Mouse (Mus musculus): Measurements from ENCODE around the gene Siglece. TPM values are rescaled to one million over a fixed set of nuclear protein-coding genes. Genes with fewer than 3 reads are reported as not detected.

Gene Siglece
- 0.54 and 0.59 TPM in 2 replicates for polyA plus RNA-seq (2021; fragmentation: Nextera tagmentation)
- long read RNA-seq, experiment 1, partial matches to known transcripts = 0 of 3 reads
- long read RNA-seq, experiment 1, other reads (novel, unspliced or antisense) = 2 of 3 reads
- long read RNA-seq, experiment 2 = 0 reads

GRCm38 (mm10) chr7:43660002-43660401 is at the start of gene Siglece:
Gene Siglece, minus strand, starts transcription at chr7:43660161.

GRCm38 (mm10) chr7:43690118-43690517 is 30.2 kb upstream of the Siglece start, which contains the start of gene Klk14:
Gene Klk14, plus strand, starts transcription at chr7:43690418.

DNA sequence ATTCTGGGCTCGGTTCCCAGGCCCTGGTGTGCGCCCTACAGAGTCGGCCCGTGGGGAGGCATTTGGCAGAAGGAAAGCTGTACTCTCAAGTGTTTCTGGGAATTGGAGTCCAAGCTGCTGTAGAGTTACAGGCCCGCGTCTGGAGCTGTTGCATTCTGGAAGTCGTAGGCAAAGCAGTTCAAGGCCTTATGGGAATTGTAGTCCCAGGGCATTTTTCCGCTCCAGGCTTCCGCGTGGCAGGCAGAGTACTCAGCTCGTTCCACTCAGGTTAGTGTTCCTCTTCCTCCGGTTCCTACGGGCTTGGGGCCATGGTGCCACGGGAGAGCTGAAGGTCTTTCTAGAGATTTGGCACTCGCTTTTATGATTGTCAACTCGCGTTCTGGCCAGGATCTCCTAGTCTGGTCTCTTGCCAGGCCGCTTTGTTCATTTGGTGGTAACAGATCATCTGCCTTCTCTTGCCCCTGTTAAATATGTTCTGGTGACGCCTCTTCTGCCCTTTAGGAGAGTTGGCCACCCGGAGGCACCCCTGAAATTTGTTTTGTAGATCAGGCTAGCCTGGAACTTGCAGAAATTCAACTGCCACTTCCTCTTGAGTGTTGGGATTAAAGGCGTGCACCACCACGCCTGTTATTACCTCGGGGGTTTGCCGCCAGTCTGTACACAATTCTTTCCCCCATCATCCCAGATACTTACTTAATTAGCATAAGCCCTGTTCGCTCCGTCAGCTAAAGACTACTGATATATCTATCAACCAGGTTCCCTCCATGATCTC is 12.0 kb upstream of the Siglece start, which contains the start of gene Ctu1:
TSS of gene Ctu1 (plus strand) at position 208 of the 772 bp plus-strand sequence.

DNA sequence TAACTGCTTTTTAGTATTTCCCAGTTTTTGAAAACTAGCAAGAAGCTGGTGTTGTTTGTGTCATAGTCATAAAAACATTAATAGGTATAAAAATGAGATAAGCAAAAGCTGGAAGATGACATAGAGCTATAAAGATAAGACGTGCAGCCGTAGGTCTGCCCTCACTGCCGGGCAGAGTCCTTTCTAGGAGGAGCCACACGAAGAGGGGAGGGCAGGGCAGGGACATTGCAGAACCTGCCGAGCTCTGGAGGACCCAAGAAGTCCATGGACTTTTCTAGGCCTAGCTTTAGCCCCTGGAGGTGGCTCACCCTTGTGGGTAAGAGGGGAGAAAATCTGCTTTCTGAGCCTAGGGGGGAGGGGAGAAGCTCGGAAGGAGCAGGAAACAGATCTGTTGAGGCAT is 25.5 kb downstream of the Siglece start, which contains the start of gene Ceacam18:
TSS of gene Ceacam18 (plus strand) at position 208 of the 400 bp plus-strand sequence.

DNA sequence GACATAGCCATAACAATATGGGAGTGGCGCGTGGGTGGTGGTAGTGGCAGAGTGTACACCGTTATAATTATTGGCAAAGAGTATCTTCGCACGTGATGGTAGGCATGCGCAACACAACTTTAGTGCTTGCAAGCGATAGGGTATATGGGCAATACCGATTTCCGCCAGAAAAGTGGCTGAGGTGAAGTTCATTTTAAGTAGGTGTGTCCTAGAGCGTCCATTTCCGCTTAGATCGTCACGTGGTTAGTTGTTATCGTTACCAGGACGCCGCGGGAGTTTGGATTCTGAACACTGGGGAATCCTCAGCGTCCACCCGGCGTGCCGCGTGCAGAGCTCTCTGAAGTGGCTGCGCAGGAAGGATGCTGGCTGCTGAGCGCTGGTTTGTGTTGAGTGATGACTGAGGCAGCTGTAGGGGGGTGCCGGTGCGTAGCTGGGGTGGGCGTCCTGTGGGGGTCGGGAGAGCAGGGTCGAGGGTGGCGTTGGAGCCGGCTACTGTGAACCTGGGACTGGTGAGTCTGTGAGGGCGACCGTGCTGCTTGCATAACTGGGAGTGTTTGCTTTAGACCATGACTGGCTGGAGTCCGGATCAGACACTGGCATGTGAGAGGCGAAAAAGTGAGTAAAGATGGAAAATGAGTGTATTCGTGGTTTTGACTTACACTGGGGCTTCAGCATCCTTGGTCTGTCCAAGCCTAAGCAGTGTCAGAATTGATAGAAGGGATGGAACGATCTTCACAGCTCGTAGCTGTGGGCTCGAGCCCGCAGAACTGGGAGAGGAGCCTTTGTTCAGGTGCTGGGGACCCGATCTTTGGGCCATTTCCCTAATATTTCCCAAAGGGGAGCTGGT is 52.8 kb downstream of the Siglece start, which contains the start of gene Zfp819:
TSS of gene Zfp819 (plus strand) at position 274 of the 847 bp plus-strand sequence.

Other genes starting within 250 kb of the Siglece start
- gene Lim2, start 232.5 kb downstream of the Siglece start, polyA plus RNA-seq (2021; fragmentation: Nextera tagmentation) = not detected in 2 replicates
- 0.43 and 0.44 TPM in 2 replicates for gene Nkg7, start 223.1 kb downstream of the Siglece start, polyA plus RNA-seq (2021; fragmentation: Nextera tagmentation)
- not detected in 2 replicates for gene Cldnd2, start 219.4 kb downstream of the Siglece start, polyA plus RNA-seq (2021; fragmentation: Nextera tagmentation)
- 180 and 198 TPM in 2 replicates for gene Etfb, start 216.1 kb downstream of the Siglece start, polyA plus RNA-seq (2021; fragmentation: Nextera tagmentation)
- 0.69 TPM in 1 of 2 replicates, not detected in the other for gene Gm45233, start 216.0 kb downstream of the Siglece start, polyA plus RNA-seq (2021; fragmentation: Nextera tagmentation)
- 1.1 and 2.6 TPM in 2 replicates for gene Vsig10l, start 197.0 kb downstream of the Siglece start, polyA plus RNA-seq (2021; fragmentation: Nextera tagmentation)
- gene Iglon5, start 170.1 kb downstream of the Siglece start, polyA plus RNA-seq (2021; fragmentation: Nextera tagmentation) = 1.9 and 3.0 TPM in 2 replicates
- gene 4931406B18Rik, start 154.2 kb downstream of the Siglece start, polyA plus RNA-seq (2021; fragmentation: Nextera tagmentation) = not detected in 2 replicates
- 4.9 and 5.2 TPM in 2 replicates for gene Cd33, start 115.7 kb downstream of the Siglece start, polyA plus RNA-seq (2021; fragmentation: Nextera tagmentation)
- gene Zfp658, start 97.9 kb downstream of the Siglece start, polyA plus RNA-seq (2021; fragmentation: Nextera tagmentation) = 1.2 and 1.6 TPM in 2 replicates
- gene Zfp719, start 80.6 kb downstream of the Siglece start, polyA plus RNA-seq (2021; fragmentation: Nextera tagmentation) = 5.4 and 5.5 TPM in 2 replicates
- gene Zfp819, start 53.0 kb downstream of the Siglece start, polyA plus RNA-seq (2021; fragmentation: Nextera tagmentation) = not detected in 2 replicates
- gene Ceacam18, start 25.5 kb downstream of the Siglece start, polyA plus RNA-seq (2021; fragmentation: Nextera tagmentation) = not detected in 2 replicates
- gene Ctu1, start 11.9 kb upstream of the Siglece start, polyA plus RNA-seq (2021; fragmentation: Nextera tagmentation) = 5.3 and 6.3 TPM in 2 replicates
- not detected in 2 replicates for gene Klk14, start 30.3 kb upstream of the Siglece start, polyA plus RNA-seq (2021; fragmentation: Nextera tagmentation)
- not detected in 2 replicates for gene Klk13, start 52.4 kb upstream of the Siglece start, polyA plus RNA-seq (2021; fragmentation: Nextera tagmentation)
- not detected in 2 replicates for gene Klk12, start 108.7 kb upstream of the Siglece start, polyA plus RNA-seq (2021; fragmentation: Nextera tagmentation)
- not detected in 2 replicates for gene Klk11, start 114.4 kb upstream of the Siglece start, polyA plus RNA-seq (2021; fragmentation: Nextera tagmentation)
- gene Klk10, start 120.9 kb upstream of the Siglece start, polyA plus RNA-seq (2021; fragmentation: Nextera tagmentation) = 0.15 and 0.34 TPM in 2 replicates
- not detected in 2 replicates for gene Klk9, start 131.7 kb upstream of the Siglece start, polyA plus RNA-seq (2021; fragmentation: Nextera tagmentation)
- 9.7 and 10.3 TPM in 2 replicates for gene Klk8, start 137.4 kb upstream of the Siglece start, polyA plus RNA-seq (2021; fragmentation: Nextera tagmentation)
- gene Klk7, start 151.1 kb upstream of the Siglece start, polyA plus RNA-seq (2021; fragmentation: Nextera tagmentation) = not detected in 2 replicates
- 7.3 and 12.8 TPM in 2 replicates for gene Klk6, start 164.3 kb upstream of the Siglece start, polyA plus RNA-seq (2021; fragmentation: Nextera tagmentation)
- gene Klk5, start 181.8 kb upstream of the Siglece start, polyA plus RNA-seq (2021; fragmentation: Nextera tagmentation) = not detected in 2 replicates
- gene Klk4, start 221.0 kb upstream of the Siglece start, polyA plus RNA-seq (2021; fragmentation: Nextera tagmentation) = not detected in 2 replicates